Mouse (Mus musculus) lung, embryonic 16.5 days (tissue): Measurements from ENCODE around the gene Dhtkd1. TPM values are rescaled to one million over a fixed set of nuclear protein-coding genes. Genes with fewer than 3 reads are reported as not detected.

Source experiments
- ATAC-seq: fragments of 200-750 bp; cut with Nextera tagmentation; 2 replicates; pipeline ENCODE4 v1.8.0; 2017; ENCODE audit warnings: low read depth, mild to moderate bottlenecking, moderate library complexity
- H3K27ac ChIP-seq: fragments of 300-500 bp; sonication (generic); 2 replicates; pipeline ENCODE4 v1.5.1; 2014; ENCODE audit warnings: mild to moderate bottlenecking, control low read depth, low read length
- H3K27me3 ChIP-seq: fragments of 300-500 bp; sonication (generic); 2 replicates; pipeline ENCODE4 v1.6.1; 2014; ENCODE audit warnings: low read depth, low read length, mixed read lengths; ENCODE audit not compliant: control insufficient read depth, insufficient read depth
- H3K36me3 ChIP-seq: fragments of 300-500 bp; sonication (generic); 2 replicates; pipeline ENCODE4 v1.6.1; 2014; ENCODE audit warnings: low read length; ENCODE audit not compliant: control insufficient read depth, insufficient read depth
- H3K4me1 ChIP-seq: fragments of 300-500 bp; sonication (generic); replicated peaks from 2 replicates; pipeline ENCODE4 v1.6.1; 2014; ENCODE audit warnings: low read length, mixed read lengths; ENCODE audit not compliant: control insufficient read depth, insufficient read depth
- H3K4me2 ChIP-seq: fragments of 300-500 bp; sonication (generic); 2 replicates; pipeline ENCODE4 v1.6.1; 2014; ENCODE audit warnings: low read depth, low read length, control low read depth
- H3K4me3 ChIP-seq: fragments of 300-500 bp; sonication (generic); 2 replicates; pipeline ENCODE4 v1.5.1; 2014; ENCODE audit warnings: mild to moderate bottlenecking, low read length, control low read depth
- H3K9ac ChIP-seq: fragments of 300-500 bp; sonication (generic); 2 replicates; pipeline ENCODE4 v1.6.1; 2014; ENCODE audit warnings: low read length, control low read depth
- H3K9me3 ChIP-seq: fragments of 300-500 bp; sonication (generic); 2 replicates; pipeline ENCODE4 v1.6.1; 2016; ENCODE audit warnings: low read length; ENCODE audit not compliant: control insufficient read depth
- WGBS: fragments of 180-500 bp; shearing (Covaris S2); extraction: QIAGEN DNeasy Blood & Tissue Kit; methylation state at CpG from one replicate; pipeline ENCODE4 v1.1.7; 2014; 5-methylcytosine and 5-hydroxymethylcytosine counted together
- polyA plus RNA-seq: library from polyadenylated mRNA; unstranded; fragments of >200 nt; fragmentation: Nextera tagmentation; extraction: Ambion mirVana; gene quantifications from 2 replicates; pipeline ENCODE4 v1.2.1, GENCODE M21; 2015

Gene Dhtkd1
- polyA plus RNA-seq, 1 experiment from 2014 or later, result 3.5 TPM

- no peaks in the 10 kb centered on the region for H3K4me1 ChIP-seq
- no peak overlapping the region for H3K4me2 ChIP-seq
- no peak overlapping the region for H3K4me3 ChIP-seq
- H3K9me3 ChIP-seq, result no peaks in the 10 kb centered on the region
- no peak for ATAC-seq
- H3K9ac ChIP-seq, result no peak overlapping the region
- H3K36me3 ChIP-seq, result peaks cover 42% of the 10 kb centered on the region
- no peaks in the 10 kb centered on the region for H3K27me3 ChIP-seq
- H3K27ac ChIP-seq, result no peak overlapping the region
- WGBS, result 89% methylated on average over 5 of the region's 5 CpGs
Measured at GRCm38 (mm10) chr2:5869746-5870145, 72.8 kb downstream of the Dhtkd1 start.

GRCm38 (mm10) chr2:5867681-5868080 is 74.9 kb downstream of the Dhtkd1 start:
- Histone ChIP-seq H3K27ac (no peak overlapping the region), H3K4me1 (no peaks in the 10 kb centered on the region), H3K4me2 (no peak overlapping the region), H3K27me3 (no peaks in the 10 kb centered on the region), H3K9ac (no peak overlapping the region), H3K36me3 (peaks cover 30% of the 10 kb centered on the region), H3K4me3 (no peak overlapping the region), H3K9me3 (no peaks in the 10 kb centered on the region)
- ATAC-seq, result no peak
- WGBS, result 76% methylated on average over 2 of the region's 2 CpGs

GRCm38 (mm10) chr2:5862834-5863233 is 79.8 kb downstream of the Dhtkd1 start, which contains the start of gene Gm13199:
Gm13199 (minus strand) TSS chr2:5862934.
- no peaks in the 10 kb centered on the region for H3K27me3 ChIP-seq
- WGBS, result 86% methylated on average over 3 of the region's 3 CpGs
- no peaks in the 10 kb centered on the region for H3K9me3 ChIP-seq
- no peak within 1 kb of the TSS for H3K4me2 ChIP-seq
- peaks cover 22% of the 10 kb centered on the region for H3K36me3 ChIP-seq
- ATAC-seq, result no peak
- H3K4me3 ChIP-seq, result no peak within 1 kb of the TSS
- H3K27ac ChIP-seq, result no peak within 1 kb of the TSS
- H3K9ac ChIP-seq, result no peak within 1 kb of the TSS
- H3K4me1 ChIP-seq, result no peaks in the 10 kb centered on the region

GRCm38 (mm10) chr2:5851866-5852265 is 90.7 kb downstream of the Dhtkd1 start:
- no peaks in the 10 kb centered on the region for H3K9me3 ChIP-seq
- ATAC-seq, result no peak
- no peak overlapping the region for H3K9ac ChIP-seq
- 78% methylated on average over 5 of the region's 5 CpGs for WGBS
- H3K27ac ChIP-seq, result no peak overlapping the region
- H3K36me3 ChIP-seq, result peaks cover 3% of the 10 kb centered on the region
- no peaks in the 10 kb centered on the region for H3K27me3 ChIP-seq
- no peaks in the 10 kb centered on the region; the same call in 1 of the 2 replicates for H3K4me1 ChIP-seq
- H3K4me2 ChIP-seq, result no peak overlapping the region
- no peak overlapping the region for H3K4me3 ChIP-seq

GRCm38 (mm10) chr2:5851116-5851515 is 91.5 kb downstream of the Dhtkd1 start:
- Histone ChIP-seq H3K4me1 (peaks cover 4% of the 10 kb centered on the region), H3K9me3 (no peaks in the 10 kb centered on the region), H3K4me2 (no peak overlapping the region), H3K9ac (no peak overlapping the region), H3K27me3 (no peaks in the 10 kb centered on the region), H3K36me3 (peaks cover 3% of the 10 kb centered on the region), H3K4me3 (no peak overlapping the region), H3K27ac (no peak overlapping the region)
- no peak for ATAC-seq
- 87% methylated on average over 9 of the region's 9 CpGs for WGBS

Other genes starting within 250 kb of the Dhtkd1 start
- 1.7 and 1.9 TPM in 2 replicates for gene Camk1d, start 228.3 kb downstream of the Dhtkd1 start, polyA plus RNA-seq
- 71.7 and 76.0 TPM in 2 replicates for gene Nudt5, start 97.8 kb downstream of the Dhtkd1 start, polyA plus RNA-seq
- gene Cdc123, start 97.6 kb downstream of the Dhtkd1 start, polyA plus RNA-seq, result 271 and 276 TPM in 2 replicates
- gene Gm13199, start 79.9 kb downstream of the Dhtkd1 start, polyA plus RNA-seq, result 1.1 and 1.9 TPM in 2 replicates
- gene Sec61a2, start 47.4 kb downstream of the Dhtkd1 start, polyA plus RNA-seq, result 65.9 and 68.1 TPM in 2 replicates
- gene Upf2, start 8.7 kb upstream of the Dhtkd1 start, polyA plus RNA-seq, result 9.2 and 10.1 TPM in 2 replicates
- gene Proser2, start 187.4 kb upstream of the Dhtkd1 start, polyA plus RNA-seq, result 8.0 and 8.8 TPM in 2 replicates